Mouse (Mus musculus) spleen, adult 2 months (tissue): ENCODE data around the gene Gm26938.

Experiments used
- CTCF ChIP-seq: fragments of 200-500 bp; IDR thresholded peaks from 2 replicates; pipeline ENCODE4 v1.5.1; 2011; ENCODE audit warnings: mild to moderate bottlenecking, inconsistent platforms; ENCODE audit not compliant: insufficient read depth, insufficient read length, insufficient replicate concordance; ENCODE audit errors: extremely low read depth
- POLR2A ChIP-seq: fragments of 200-500 bp; IDR thresholded peaks from 2 replicates; pipeline ENCODE4 v1.6.1; 2011; ENCODE audit warnings: low read depth, low read length, inconsistent platforms

DNA sequence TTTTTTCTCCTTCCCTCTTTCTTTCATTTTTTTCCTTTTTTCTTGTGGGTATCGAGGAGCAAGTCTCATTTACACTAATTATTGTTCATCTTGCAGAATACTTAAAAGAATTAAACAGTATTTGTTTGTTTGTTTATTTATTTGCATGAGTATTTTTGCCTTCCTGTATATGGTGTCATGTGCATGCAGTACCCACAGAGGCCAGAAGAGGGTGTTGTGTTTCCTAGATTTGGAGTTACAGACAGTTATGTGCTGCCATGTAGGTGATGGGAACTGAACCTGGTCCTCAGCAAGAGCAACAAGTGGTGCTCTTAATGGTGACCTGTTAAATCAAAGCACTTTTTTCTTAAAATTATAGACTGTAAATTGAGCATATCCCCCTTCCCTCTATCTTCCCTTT lies 1.4 kb upstream of the Gm26938 start:
- TF ChIP-seq POLR2A (no peak), CTCF (no peak)
